Mouse (Mus musculus) ES-E14 (cell line): ENCODE data around the gene Ercc6l2. TPM values are rescaled to one million over a fixed set of nuclear protein-coding genes. Genes with fewer than 3 reads are reported as not detected.

Experiments used
- DNase-seq: peaks from one replicate; pipeline ENCODE4 v3.0.0-alpha.2; 2013; ENCODE audit warnings: low read depth, low spot score
- H3K27ac ChIP-seq: 2 replicates; pipeline ENCODE4 v1.5.1; 2012; ENCODE audit warnings: low read depth, mild to moderate bottlenecking, low read length, moderate library complexity, mixed read lengths; ENCODE audit not compliant: poor library complexity, insufficient read depth, severe bottlenecking
- H3K36me3 ChIP-seq: 2 replicates; pipeline ENCODE4 v1.6.1; 2012; ENCODE audit warnings: mild to moderate bottlenecking, low read length, moderate library complexity, mixed read lengths; ENCODE audit not compliant: control insufficient read depth, poor library complexity, insufficient read depth, severe bottlenecking
- H3K4me1 ChIP-seq, 2 experiments: fragments of 150-350 bp in 1 of 2; sonication (generic) in 1 of 2; 2 replicates each; pipeline ENCODE4 v1.6.1; 2012; ENCODE audit warnings: low read length in 2 of 2, mild to moderate bottlenecking in 1 of 2, mixed read lengths in 1 of 2; ENCODE audit not compliant: control insufficient read depth in 2 of 2, insufficient read depth in 2 of 2, poor library complexity in 1 of 2
- H3K4me3 ChIP-seq, 2 experiments: fragments of 150-350 bp in 1 of 2; sonication (generic) in 1 of 2; 2 replicates each; pipeline ENCODE4 v1.5.1; 2012; ENCODE audit warnings: low read length in 2 of 2, low read depth in 1 of 2, mild to moderate bottlenecking in 1 of 2, mixed read lengths in 1 of 2; ENCODE audit not compliant: insufficient read depth in 1 of 2, poor library complexity in 1 of 2, severe bottlenecking in 1 of 2
- H3K9ac ChIP-seq: 2 replicates; pipeline ENCODE4 v1.6.1; 2012; ENCODE audit warnings: low read depth, mild to moderate bottlenecking, low read length, mixed read lengths; ENCODE audit not compliant: poor library complexity, insufficient read depth, severe bottlenecking
- H3K9me3 ChIP-seq: fragments of 150-350 bp; sonication (generic); 2 replicates; pipeline ENCODE4 v1.6.1; 2012; ENCODE audit warnings: low read depth, mild to moderate bottlenecking, low read length; ENCODE audit not compliant: control insufficient read depth, insufficient read depth
- CHD2 ChIP-seq: IDR thresholded peaks from 2 replicates; pipeline ENCODE4 v1.6.1; 2014; ENCODE audit warnings: mild to moderate bottlenecking, low read depth, low read length, inconsistent platforms
- HCFC1 ChIP-seq: IDR thresholded peaks from 2 replicates; pipeline ENCODE4 v1.6.1; 2012; ENCODE audit warnings: low read length, inconsistent platforms, borderline replicate concordance; ENCODE audit not compliant: insufficient read depth
- MAFK ChIP-seq: IDR thresholded peaks from 2 replicates; pipeline ENCODE4 v1.6.1; 2014; ENCODE audit warnings: mild to moderate bottlenecking, low read depth, low read length, inconsistent platforms; ENCODE audit not compliant: insufficient read depth
- ZC3H11A ChIP-seq: IDR thresholded peaks from 2 replicates; pipeline ENCODE4 v1.6.1; 2012; ENCODE audit warnings: low read depth, mild to moderate bottlenecking, inconsistent platforms, low read length, borderline replicate concordance
- ZNF384 ChIP-seq: IDR thresholded peaks from 2 replicates; pipeline ENCODE4 v1.6.1; 2012; ENCODE audit warnings: low read depth, low read length, inconsistent platforms
- in situ Hi-C, 2 experiments: fragments of 600-800 bp; cut with MboI; formaldehyde crosslinking; loops; one replicate each; pipeline ENCODE4 v1.15.1; 2025; ENCODE audit warnings: low sequenced_read_pairs in 2 of 2, inconsistent platforms in 1 of 2; ENCODE audit not compliant: unreplicated experiment in 2 of 2
- total RNA-seq: library from RNA; depleted of rRNA; stranded (reverse); fragments of 300-350 nt; gene quantifications from 2 replicates; pipeline ENCODE4 v1.2.3, GENCODE M21; 2012

The Ercc6l2 gene
- total RNA-seq, 1 experiment, result 28.1 TPM

DNA sequence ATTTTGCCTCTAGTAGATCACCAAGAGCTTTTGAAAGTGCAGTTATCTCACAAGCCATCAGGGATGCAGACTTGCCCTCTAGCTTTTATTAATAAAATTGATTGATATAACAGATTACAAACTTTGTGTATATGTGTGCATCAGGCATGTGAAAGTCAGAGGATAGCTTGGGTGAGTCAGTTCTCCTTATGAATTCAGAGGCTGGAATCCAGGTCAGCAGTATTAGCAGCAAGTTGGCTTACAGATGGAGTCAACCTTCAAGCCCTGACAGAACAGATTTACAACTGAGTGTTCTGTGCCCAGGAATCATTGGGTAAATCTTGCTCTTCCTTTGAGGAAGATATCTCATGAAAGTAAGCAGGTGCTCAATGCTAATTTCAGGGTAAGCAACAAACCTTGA is 891 bp downstream of the Ercc6l2 start:
- Histone ChIP-seq H3K27ac (no peak overlapping the region), H3K4me1 (peaks cover 0 to 2% of the 10 kb centered on the region in 2 experiments; a peak in 1 of 4 replicates), H3K4me3 (peak overlapping the region; percentile 67 to 94), H3K9ac (peak overlapping the region; percentile 99; the same call in 1 of the 2 replicates), H3K36me3 (no peaks in the 10 kb centered on the region; the same call in 1 of the 2 replicates), H3K9me3 (no peaks in the 10 kb centered on the region)
- in situ Hi-C loops, result no loop called here
- TF ChIP-seq CHD2 (no peak), ZC3H11A (no peak), ZNF384 (no peak), MAFK (no peak), HCFC1 (no peak)
- no peak for DNase-seq

DNA sequence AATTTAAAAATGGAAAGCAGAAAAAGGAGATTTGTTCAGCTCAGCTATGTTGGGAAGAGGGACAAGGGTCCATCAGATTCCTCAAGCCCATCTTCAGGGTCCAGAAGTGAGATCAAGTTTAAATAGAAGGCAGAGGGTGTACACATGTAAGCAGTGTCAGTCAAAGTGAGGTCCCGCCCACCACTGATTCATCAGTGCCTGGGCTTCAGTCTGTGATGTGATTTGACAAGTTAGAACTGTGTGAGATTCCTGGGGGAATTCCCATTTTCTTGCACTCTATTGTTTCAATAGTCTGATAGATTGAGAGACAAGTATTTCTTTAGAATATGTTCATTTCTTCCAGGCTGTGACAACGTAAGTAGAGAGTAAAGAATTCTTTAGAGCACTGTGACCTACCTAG is 30.7 kb downstream of the Ercc6l2 start:
- H3K9me3 ChIP-seq, result no peaks in the 10 kb centered on the region
- DNase-seq, result no peak
- no peak overlapping the region for H3K27ac ChIP-seq
- no peak for TF ChIP-seq MAFK
- TF ChIP-seq ZC3H11A, result no peak
- no peak for TF ChIP-seq CHD2
- TF ChIP-seq ZNF384, result no peak
- no peak for TF ChIP-seq HCFC1
- peaks cover 2% of the 10 kb centered on the region; the same call in 1 of the 2 replicates for H3K36me3 ChIP-seq
- no peak overlapping the region for H3K4me3 ChIP-seq
- in situ Hi-C loops, result no loop called here
- H3K4me1 ChIP-seq, result no peaks in the 10 kb centered on the region
- H3K9ac ChIP-seq, result no peak overlapping the region

DNA sequence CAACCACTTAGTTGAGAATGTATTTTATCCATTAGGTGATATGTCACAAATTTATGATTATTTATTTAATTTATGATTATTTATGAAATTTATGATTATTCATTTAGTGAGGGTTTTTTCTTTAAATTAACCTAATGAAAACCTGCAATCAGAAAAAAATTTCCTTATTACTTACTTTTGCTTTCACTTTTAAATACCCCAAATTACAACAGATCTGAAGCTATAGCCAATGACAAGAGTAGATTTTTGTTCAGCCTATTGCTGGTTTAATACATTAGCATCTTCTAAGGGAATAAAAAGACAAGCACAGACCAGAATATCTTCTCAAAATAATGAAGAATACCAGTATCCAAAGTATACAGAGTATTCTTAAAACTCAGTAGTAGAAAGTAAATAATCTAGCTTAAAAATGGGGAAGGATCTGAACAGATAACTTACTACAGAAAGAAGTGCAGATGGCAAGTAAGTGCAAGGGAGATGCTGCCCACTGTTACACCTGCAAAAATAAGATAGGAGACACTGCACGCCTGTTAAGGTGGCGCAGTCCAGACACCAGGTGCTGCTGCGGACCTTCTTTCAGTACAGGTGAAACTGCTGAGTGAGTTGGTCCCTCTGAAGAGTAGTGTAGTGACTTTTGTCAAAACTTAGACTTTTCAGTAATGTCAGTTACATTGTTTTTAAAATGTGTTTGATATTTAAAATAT is 35.4 kb downstream of the Ercc6l2 start:
- TF ChIP-seq ZNF384 (no peak), ZC3H11A (no peak), CHD2 (no peak), HCFC1 (no peak), MAFK (no peak)
- in situ Hi-C loops, result no loop called here
- Histone ChIP-seq H3K4me3 (no peak overlapping the region), H3K9me3 (no peaks in the 10 kb centered on the region), H3K27ac (no peak overlapping the region), H3K4me1 (no peaks in the 10 kb centered on the region), H3K9ac (no peak overlapping the region), H3K36me3 (peaks cover 5% of the 10 kb centered on the region)
- no peak for DNase-seq

DNA sequence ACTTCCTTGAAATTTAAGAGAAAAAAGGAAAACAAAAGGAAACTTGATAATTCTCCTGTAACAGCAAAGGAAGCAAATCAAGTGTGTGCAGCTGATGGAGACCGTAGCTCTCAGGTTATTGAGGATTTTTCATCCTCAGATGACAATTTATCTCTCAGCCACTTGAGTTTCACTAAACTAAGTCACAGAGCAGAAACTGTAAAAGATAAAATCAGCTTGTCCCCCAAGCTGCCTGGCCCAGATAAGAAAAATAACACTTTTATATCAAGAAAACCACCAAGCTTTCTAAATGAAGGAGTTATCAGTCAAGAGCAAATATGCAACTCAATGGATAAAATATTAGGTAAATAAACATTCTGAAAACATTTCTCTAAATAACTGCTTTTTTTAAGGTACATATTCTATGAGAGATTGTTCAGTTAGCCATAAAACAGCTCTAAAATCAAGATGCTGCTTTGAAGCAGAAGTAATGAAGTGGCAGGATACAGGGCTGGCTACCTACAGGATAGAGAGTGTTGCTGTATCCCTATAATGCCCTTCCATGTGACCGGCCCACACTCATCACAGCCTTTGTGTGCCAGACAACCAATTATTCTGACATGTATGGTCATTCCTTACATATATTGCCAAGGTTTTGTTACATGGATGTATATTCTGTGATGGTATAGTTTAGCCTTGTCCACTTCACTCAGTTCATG is 57.7 kb downstream of the Ercc6l2 start:
- no peak overlapping the region for H3K4me3 ChIP-seq
- no peaks in the 10 kb centered on the region for H3K4me1 ChIP-seq
- H3K27ac ChIP-seq, result no peak overlapping the region
- peaks cover 3% of the 10 kb centered on the region; the same call in 1 of the 2 replicates for H3K36me3 ChIP-seq
- DNase-seq, result no peak
- H3K9me3 ChIP-seq, result no peaks in the 10 kb centered on the region
- no peak overlapping the region for H3K9ac ChIP-seq
- TF ChIP-seq ZC3H11A (no peak), HCFC1 (no peak), CHD2 (no peak), MAFK (no peak), ZNF384 (no peak)
- in situ Hi-C loops, result no loop called here

DNA sequence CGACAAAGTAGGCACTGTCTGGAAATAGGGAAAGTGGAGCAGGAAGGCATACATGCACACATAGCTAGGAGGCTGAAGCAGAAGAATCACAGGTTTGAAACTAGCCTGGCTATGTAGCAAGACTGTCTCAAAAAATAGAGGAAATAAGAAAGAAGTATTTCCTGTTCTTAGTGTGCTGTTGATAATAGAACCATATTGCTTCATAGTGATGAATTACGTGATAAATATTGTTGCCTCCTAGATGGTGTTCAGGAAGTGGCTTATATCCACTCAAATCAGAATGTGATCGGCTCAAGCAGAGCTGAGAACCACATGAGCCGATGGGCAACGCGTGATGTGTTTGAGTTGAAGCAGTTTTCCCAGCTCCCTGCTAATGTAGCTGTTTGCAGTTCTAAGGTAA is 62.1 kb downstream of the Ercc6l2 start:
- Histone ChIP-seq H3K4me1 (no peaks in the 10 kb centered on the region), H3K9me3 (no peaks in the 10 kb centered on the region), H3K36me3 (no peaks in the 10 kb centered on the region), H3K9ac (no peak overlapping the region), H3K27ac (no peak overlapping the region), H3K4me3 (no peak overlapping the region)
- in situ Hi-C loops, result no loop called here
- TF ChIP-seq HCFC1, result no peak
- no peak for TF ChIP-seq ZC3H11A
- TF ChIP-seq ZNF384, result no peak
- no peak for TF ChIP-seq MAFK
- no peak for TF ChIP-seq CHD2
- no peak for DNase-seq
